Mouse (Mus musculus) heart, adult 8-10 months (tissue): ENCODE data around the gene Gatad2b. TPM values are rescaled to one million over a fixed set of nuclear protein-coding genes. Genes with fewer than 3 reads are reported as not detected.

Source experiments
- DNase-seq: peaks from one replicate; pipeline ENCODE4 v3.0.0; 2022; ENCODE audit warnings: low spot score
- total RNA-seq, 4 experiments: library from RNA; stranded (reverse); gene quantifications; 2 replicates each; pipeline ENCODE4 v1.2.4; 2022

Gatad2b gene
- total RNA-seq, 4 experiments from 2014 or later, result 41.4 to 51.4 (median 46.0) TPM

DNA sequence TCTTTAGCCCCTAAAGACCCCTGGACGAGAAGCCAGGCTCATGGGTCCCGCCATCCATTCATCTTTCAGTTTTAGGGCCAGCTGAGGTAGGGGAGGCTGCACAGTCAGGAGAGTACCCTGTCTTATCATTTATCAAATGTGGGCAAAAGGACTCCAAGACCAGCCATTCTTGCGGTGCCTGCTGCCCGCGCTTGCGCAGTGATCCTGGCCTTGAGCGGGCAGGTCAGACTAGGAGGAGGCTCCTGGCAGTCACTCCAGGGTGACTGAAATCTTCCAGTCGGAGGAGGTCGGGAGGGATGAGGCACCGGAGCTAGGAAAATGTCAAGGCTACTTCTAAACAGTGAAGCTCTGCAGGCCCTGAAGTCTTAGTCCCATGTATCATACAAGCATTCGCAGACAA is 88.7 kb downstream of the Gatad2b start:
- no peak for DNase-seq

DNA sequence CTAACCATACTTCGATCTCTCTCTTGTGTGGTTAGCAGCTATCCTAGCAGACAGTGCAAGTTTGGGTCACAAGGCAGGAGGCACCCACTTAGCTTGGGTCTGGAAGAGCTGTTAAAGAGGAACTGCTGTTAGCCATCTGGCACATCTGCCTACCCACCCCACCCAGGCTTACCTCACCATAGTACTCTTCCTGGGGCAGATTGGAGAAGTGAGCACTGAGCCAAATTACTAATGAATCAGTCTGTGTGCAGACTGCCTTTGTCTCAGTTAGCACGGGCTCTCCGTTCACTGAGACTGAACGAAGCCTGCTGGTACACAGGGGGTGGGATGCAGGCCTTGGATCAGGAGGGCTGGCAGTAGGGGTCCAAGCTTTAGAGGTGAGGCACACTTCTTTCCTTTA is 90.7 kb downstream of the Gatad2b start:
- DNase-seq, result no peak

DNA sequence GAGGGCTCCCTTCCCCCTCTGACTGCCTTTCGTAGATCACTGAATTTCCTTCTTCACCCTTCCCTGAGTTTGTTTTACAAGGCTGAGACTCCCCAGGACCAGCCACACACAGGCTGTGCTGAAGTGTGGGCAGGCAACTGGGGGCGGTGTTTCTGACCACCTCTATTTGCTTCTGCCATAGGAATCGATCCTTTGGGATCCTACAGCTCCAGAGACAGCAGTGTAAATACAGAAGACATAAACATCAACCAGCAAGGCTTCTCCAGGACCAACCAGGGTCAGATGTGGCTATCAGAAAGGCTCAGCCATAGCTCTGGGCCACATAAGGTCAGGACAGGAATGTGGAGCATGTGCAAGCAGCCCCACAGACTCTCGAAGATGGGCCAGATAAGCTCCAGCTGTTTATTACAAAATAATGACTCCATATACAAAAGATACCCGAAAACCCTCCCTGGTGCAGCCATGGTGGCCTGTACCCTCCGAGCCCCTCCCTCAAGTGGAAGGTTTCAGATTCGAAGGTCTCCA is 91.9 kb downstream of the Gatad2b start:
- no peak for DNase-seq

DNA sequence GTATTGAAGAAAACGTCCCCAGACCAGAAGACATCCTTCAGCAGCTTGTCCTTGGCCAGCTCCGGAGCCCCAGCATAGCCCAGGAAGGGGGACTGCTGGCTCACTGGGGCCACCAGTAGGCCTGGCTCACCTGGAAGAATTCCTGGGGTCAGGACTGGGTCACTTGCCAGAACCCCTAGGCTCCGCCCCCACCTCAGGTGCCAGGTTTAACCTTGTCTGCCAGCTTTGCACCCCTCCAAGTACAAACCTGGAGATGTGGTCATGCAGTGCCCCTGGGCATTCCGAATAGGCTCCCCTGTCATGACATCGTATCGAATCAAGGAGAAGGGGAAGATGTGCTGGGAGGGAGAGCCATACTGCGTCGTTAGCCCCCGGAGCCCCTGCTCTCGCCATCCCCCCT is 93.8 kb downstream of the Gatad2b start:
- DNase-seq, result no peak

DNA sequence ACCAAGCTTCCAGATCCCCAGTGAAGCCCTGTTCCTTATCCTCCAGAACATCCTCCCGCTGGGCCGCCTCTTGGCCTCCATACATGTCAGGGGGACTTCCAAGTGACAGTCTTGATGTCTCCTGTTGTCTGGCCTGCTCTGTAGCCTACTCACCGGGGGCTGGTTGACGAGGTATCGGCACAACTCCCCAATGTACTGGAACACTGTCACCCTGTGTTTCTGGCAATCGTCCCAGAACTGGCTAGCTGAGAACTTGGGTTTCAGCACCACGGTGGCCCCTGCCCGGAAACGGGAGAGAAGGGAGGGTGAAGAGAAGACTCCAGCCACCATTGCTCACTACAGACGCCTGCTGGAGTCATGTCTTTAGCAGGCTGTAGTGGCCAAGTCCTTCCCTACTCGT is 94.5 kb downstream of the Gatad2b start:
- no peak for DNase-seq

DNA sequence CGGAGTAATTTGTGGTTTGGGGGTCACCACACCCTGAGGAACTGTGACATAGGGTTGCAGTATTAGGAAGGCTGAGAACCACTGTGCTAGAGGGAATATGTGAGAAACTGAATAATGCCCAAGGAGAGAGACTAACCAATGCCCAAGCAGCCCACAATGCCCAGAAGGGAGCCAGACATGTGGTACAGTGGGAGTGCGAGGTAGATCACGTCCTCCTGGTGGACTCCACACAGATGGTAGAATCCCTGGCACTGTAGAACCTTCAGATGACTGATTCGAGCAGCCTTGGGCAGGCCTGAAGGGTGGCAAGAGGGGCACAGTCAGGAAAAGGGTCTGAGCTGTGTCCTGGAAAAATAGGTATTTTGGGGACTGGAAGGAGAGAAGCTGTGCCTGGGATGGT is 95.2 kb downstream of the Gatad2b start:
- DNase-seq, result no peak

DNA sequence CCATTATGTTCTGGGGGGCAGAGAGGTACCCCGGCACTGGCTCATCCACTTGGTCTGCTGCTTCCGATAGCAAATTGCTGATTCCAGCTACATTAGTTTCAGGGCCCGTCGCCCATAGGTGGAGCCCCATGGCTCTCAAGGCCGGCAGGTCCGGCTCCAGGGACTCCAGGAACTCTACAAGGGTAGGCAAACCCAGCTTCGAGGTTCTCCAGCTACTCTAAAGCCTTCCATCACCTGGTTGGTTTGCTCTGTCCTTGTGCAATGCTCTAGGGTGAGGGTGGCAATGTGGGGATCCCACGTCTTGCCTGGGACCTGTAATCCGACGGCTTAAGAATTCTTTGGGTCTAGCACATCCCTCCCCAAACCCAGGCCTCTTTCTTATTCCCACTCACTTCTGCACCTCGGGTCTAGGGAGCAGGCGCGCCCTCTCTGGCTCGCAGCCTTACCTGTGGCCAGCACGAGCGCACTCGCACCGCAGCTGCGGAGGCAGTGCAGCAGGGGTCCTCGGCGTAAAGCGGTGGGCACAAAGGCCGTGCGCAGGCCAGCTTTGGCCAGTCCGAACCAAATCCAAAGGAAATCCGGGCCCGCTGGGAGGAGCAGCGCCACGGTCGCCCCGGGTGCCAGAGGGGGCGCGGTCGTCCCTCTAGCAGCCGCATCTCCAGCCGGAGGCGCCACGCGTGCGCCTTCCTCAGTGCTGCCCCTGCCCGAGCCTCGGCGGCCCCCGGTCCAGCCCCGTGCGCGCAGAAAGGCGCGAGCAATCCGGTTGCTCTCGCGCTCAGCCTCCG is 95.9 kb downstream of the Gatad2b start:
- DNase-seq, result no peak

DNA sequence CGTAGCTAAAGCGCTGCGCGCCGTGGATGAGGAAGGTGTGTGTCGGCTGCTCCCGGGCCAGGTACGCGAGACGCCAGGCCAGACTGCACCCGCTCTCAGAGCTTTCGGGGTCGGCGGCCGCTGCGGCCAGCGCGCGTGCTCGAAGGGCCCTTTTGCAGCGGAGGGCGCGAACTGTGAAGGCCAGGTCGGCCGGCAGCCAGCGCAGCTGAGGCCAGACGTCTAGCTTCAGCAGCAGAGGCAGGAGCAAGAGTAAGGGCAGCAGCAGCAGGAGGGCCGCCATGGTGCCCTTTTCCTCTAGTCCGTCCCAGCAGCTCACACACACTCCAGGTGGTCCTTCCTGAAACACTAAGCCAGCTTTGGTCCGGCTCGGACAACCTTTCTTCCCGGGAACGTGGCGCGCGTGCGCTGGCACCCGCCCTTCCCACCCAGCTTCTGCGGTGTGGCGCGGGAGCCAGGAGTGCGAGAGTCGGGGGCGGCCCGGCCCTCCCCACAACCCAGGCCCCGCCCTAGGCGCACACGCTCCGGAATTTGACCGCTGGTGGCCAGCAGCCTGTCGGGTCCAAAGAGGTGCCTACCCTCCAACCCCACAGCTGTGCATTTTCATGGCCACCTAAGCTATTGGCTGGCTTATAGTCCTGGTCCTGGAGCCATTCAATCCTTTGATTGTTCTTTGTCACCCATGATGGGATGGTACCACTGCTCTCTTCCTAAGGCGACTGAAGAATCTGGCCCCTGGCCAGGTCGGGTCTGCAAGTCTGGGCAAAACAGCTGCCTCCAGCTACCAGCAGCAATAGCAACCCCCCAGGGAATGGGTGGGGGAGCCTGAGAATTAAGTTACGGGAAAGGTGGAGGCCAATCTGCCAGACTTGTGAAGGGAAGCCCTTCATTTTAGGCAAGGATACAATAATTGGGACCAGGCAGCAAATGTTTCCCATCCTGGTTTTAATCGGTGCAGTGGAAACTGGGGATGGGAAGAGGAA is 96.8 kb downstream of the Gatad2b start, which contains the start of gene Slc27a3:
Gene Slc27a3, minus strand, starts transcription at position 428 of the 980 bp plus-strand sequence.
- no peak for DNase-seq

DNA sequence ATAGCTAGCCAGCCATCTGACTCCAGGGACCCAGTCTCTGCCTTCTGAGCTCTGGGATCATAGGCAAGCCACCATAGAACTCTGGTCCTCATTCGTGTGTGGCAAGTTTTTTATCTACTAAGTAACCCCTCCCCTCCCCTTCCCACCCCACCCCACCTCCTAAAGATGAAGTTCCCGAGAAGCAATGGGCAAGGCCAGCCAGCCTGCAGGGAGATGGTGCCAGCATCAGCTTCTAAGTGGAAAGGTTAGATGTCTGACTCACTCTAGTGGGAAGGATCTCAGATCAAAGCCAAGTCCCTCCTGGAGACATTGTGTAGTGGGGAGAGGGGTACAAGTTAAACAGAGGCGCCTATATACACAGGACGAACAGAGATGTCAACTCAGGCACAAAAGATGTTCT is 98.0 kb downstream of the Gatad2b start:
- no peak for DNase-seq

DNA sequence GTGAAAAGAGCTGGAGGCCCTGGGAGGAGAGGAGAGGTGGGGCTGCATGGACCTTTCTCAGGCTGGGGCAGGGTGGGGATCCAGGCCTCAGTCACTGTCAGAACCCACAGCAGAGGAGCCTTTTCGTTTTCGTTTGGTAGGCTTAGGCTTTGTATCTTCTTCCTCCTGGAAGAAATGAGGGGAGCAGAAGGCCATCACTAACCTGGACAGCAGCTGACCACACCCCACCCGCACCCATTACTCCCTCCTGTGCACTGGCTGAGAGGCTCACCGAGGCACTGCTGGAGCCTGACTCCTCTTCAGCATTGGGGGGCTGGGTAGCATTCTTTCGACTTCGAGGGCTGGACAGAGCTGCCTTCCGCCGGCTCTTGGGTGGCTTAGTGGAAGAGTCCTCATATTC is 99.0 kb downstream of the Gatad2b start:
- DNase-seq, result no peak

DNA sequence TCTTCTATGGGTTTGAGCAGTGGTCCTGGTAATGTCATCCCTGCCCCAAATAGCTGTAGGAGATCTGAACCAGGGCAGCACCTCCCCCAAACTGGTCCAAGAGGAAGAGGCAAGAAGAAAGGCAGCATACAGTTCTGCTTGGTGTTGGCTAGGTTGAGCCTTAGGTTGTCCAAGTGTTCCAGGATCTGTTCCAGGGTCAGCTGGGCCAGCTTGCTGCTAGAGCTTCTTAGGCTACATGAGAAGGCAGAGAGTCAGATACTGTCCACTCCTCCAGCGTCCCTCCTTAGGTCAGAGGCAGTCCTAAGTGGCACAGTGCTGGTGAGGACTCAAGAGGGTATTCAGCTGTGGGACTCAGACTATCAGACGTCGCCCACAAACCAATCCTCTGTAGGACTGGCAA is 99.7 kb downstream of the Gatad2b start:
- DNase-seq, result no peak

DNA sequence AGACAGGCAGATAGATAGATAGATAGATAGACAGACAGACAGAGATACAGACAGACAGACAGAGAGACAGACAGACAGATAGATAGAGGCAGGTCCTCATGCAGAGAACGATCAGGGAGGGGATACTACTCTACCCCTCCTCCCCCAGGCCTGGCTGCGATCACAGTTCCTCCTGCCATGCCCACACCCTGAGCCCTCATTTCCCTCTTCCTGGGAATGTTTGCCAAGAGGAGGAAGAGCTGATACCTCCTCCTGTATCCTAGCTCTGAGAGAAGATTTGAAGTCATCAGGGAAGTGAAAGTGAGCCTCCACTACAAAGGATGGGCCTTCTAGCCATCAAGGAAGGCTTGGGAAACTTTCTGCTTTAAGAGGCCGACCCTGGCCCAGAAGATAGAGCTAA is 102.7 kb downstream of the Gatad2b start:
- no peak for DNase-seq

DNA sequence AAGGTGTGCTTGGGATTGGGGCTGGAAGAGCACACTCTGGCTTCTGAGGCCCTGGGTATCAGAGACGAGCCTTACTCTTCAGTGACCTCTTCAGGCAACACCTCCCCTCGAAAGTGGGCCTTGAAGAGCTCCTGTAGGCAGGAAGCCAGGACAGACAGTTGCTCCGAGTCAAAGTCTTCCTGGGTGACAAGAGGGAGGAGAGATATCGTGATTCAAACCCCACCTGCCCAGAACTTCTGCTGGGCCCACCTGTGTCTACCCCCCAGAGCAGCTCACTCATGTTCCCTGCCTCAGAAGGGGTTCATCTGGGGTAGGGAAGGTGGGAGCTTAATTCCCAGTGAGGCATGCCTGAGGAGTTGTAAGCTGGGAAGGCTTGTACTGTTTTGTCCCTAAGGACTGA is 108.0 kb downstream of the Gatad2b start:
- DNase-seq, result no peak

DNA sequence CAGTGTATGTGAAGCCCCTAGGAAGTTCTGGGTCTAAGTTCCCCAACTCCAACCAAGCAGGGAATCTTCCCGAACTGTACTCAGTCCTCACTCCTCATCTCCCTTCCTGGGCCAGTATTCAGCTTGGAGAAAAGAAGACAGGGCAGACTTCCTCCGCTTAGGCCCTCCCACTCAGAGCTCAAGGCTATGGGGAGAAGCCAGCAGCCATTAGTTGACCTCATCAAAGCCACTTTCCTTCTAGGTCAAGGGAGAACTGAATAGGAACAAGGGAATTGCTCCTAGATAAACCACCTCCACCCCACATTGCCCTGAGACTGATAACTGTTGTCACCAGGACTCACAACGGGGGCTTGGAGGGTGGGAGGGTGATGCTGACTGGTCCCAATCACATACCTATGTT is 111.1 kb downstream of the Gatad2b start:
- DNase-seq, result no peak

DNA sequence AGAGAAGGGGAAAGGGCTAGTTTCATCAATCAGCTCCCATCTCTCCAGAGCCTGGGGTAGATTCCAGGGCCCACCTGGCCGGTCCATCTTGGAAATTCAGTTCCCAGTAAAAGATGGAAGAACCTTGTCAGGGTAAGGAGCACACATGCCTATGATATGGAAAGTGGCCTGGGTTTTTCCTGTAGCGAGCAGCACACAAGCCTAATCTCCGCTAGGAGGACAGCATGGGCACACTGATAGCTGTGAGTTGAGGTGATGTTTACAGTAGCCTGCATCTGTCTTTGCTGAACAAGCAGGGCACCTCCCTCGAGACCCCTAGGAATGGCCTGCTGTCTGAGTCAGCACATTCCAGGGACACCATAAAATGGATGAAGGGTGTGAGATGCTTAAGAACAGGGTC is 111.6 kb downstream of the Gatad2b start:
- no peak for DNase-seq

DNA sequence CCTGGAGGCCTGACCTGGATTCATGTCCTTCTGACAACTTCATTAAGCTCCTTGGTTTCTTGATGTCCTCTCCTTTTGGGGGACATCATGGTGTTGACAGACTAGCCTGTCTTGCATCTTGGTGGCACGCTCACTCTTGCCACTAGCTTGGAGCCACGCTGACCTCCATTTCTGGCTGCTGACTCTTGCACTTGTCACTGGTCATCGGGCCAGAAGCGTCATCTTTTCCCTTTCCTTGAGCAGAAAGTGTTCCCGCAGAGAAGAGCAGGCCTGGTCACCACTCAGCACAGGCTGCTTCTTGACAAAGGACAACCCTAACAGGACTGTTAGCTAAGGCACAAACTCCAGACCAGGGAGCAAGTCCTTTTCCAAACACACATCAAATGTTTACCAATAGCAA is 113.4 kb downstream of the Gatad2b start:
- no peak for DNase-seq

DNA sequence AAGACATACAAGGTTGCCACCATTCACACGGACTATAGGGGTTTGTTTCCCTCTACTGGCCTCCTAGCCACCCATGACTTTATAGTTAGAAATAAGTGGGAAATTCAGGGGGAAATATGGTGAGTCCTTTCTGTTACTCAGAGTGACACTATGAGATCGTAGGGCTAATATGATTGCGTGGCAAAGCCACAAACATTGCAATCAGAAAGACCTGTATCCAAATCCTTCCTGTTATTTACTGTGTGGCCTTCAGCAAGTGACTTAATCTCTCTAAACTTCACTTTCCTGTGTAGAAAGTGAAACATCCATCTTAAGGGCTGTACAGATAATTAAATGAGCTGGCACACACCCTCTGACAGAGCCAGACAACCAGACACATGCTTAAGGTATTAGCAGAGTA is 115.7 kb downstream of the Gatad2b start:
- DNase-seq, result no peak

DNA sequence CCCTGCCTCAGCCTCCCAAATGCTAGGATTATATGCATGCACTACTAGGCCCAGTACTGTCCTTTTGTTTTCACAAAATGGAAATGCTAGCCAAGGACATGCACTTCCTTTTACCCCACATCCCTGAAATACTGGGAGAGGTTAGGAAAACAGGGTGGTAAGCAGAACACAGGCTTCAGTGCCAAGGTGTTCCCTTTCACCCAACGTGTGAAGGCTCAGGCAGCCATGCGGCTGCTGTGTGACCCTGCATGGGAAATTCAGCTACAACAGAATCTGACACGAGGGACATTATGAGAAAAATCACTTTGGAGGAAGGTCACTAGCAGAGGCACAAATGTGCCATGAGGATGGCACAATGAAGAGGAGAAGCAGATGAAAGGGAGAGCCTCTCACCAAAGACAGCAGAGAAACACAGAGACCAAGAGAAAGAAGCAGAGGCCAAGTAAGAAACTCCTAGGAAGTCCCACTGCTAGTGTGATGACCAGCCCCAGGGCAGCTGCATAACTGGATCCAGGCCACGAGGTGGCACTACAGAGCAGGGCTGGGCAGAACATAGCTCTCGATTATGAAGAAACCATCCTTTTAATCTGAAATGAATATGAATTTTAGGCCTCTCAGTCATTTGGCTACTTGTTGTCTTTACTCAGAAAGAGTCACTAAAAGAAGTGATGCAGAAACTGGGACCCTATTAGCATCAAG is 119.5 kb downstream of the Gatad2b start:
- peak; percentile 78 for DNase-seq

DNA sequence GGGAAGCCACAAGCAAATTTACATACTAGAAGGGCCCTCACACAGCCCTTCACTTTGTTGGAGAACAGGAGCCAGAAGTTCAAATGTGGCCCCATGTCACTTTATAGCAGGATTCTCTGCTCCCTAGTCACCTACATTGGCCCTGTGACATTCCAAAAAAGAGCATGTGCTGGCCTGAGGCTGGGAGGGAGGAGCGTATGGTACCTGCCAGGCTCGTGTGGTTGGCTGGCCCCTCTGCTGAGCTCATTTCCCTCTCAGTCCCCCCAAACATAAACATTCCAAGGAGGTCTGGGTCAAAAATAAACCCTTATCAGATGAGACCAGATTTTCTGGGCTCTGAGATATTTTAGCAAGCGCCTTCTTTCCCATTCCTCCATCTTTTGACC is 120.0 kb downstream of the Gatad2b start:
- no peak for DNase-seq
